Mouse (Mus musculus) liver, embryonic 14.5 days (tissue): ENCODE measurements around the gene Gm13057. TPM values are rescaled to one million over a fixed set of nuclear protein-coding genes. Genes with fewer than 3 reads are reported as not detected.
"Not testable (repeated sequence)": the region's sequence is repeated elsewhere in the genome, so short reads cannot be mapped to it uniquely, and the experiment has no call there.

Source experiments
- ATAC-seq: fragments of 200-750 bp; cut with Nextera tagmentation; 2 replicates; pipeline ENCODE4 v1.8.0; 2017; ENCODE audit warnings: moderate number of reproducible peaks, mild to moderate bottlenecking, moderate library complexity; ENCODE audit not compliant: insufficient read depth
- DNase-seq, 3 experiments: peaks; one replicate each; pipeline ENCODE4 v3.0.0-alpha.2; 2012 to 2013; ENCODE audit warnings: low read depth in 3 of 3, low spot score in 3 of 3
- H3K27ac ChIP-seq: fragments of 300-500 bp; sonication (generic); 2 replicates; pipeline ENCODE4 v1.5.1; 2014; ENCODE audit warnings: moderate library complexity, mild to moderate bottlenecking, control low read depth, inconsistent platforms
- H3K27me3 ChIP-seq: fragments of 300-500 bp; sonication (generic); 2 replicates; pipeline ENCODE4 v1.6.1; 2014; ENCODE audit warnings: mild to moderate bottlenecking, low read length, moderate library complexity; ENCODE audit not compliant: control insufficient read depth, insufficient read depth
- H3K36me3 ChIP-seq: fragments of 300-500 bp; sonication (generic); replicated peaks from 2 replicates; pipeline ENCODE4 v1.6.1; 2014; ENCODE audit warnings: low read depth; ENCODE audit not compliant: control insufficient read depth, insufficient read depth
- H3K4me1 ChIP-seq, 2 experiments: fragments of 200-500 bp in 1 of 2; fragments of 300-500 bp in 1 of 2; sonication (generic) in 1 of 2; replicated peaks; 2 replicates each; pipeline ENCODE4 v1.6.1; 2012 to 2014; ENCODE audit warnings: antibody characterized with exemption in 1 of 2, inconsistent platforms in 1 of 2, low read length in 1 of 2; ENCODE audit not compliant: control insufficient read depth in 2 of 2, insufficient read depth in 2 of 2
- H3K4me2 ChIP-seq: fragments of 300-500 bp; sonication (generic); 2 replicates; pipeline ENCODE4 v1.6.1; 2014; ENCODE audit warnings: low read depth, mild to moderate bottlenecking, control low read depth, moderate library complexity
- H3K4me3 ChIP-seq, 2 experiments: fragments of 200-500 bp in 1 of 2; fragments of 300-500 bp in 1 of 2; sonication (generic) in 1 of 2; 2 replicates each; pipeline ENCODE4 v1.5.1; 2012 to 2014; ENCODE audit warnings: low read depth in 2 of 2, low read length in 2 of 2, mild to moderate bottlenecking in 2 of 2, control low read depth in 1 of 2, inconsistent platforms in 1 of 2, moderate library complexity in 1 of 2; ENCODE audit not compliant: insufficient read depth in 1 of 2
- H3K9ac ChIP-seq: fragments of 300-500 bp; sonication (generic); replicated peaks from 2 replicates; pipeline ENCODE4 v1.6.1; 2014; ENCODE audit warnings: mild to moderate bottlenecking, control low read depth, moderate library complexity
- H3K9me3 ChIP-seq: fragments of 300-500 bp; sonication (generic); 2 replicates; pipeline ENCODE4 v1.6.1; 2016; ENCODE audit warnings: low read length, mixed read lengths; ENCODE audit not compliant: control insufficient read depth
- CTCF ChIP-seq: IDR thresholded peaks from 2 replicates; pipeline ENCODE4 v1.5.1; 2016; ENCODE audit warnings: antibody characterized with exemption, low read depth, control low read depth
- EP300 ChIP-seq: IDR thresholded peaks from 2 replicates; pipeline ENCODE4 v1.6.1; 2016; ENCODE audit warnings: antibody characterized with exemption, low read depth
- WGBS: fragments of 180-500 bp; shearing (Covaris S2); extraction: QIAGEN DNeasy Blood & Tissue Kit; methylation state at CpG from one replicate; pipeline ENCODE4 v1.1.7; 2014; ENCODE audit not compliant: insufficient replicate concordance; 5-methylcytosine and 5-hydroxymethylcytosine counted together
- polyA plus RNA-seq, 2 experiments: library from polyadenylated mRNA; depleted of rRNA in 1 of 2; stranded (reverse) in 1 of 2; unstranded in 1 of 2; fragments of >200 nt; fragmentation: Nextera tagmentation in 1 of 2; extraction: Ambion mirVana in 1 of 2; gene quantifications; 2 replicates each; pipeline versions ENCODE4 v1.2.1 to v1.2.3; 2012 to 2014

Gm13057 gene
- not detected in 2 replicates for polyA plus RNA-seq (2012; rRNA removed)
- not detected in 2 replicates for polyA plus RNA-seq (2014; fragmentation: Nextera tagmentation; extraction: Ambion mirVana)

GRCm38 (mm10) chr4:143551400-143551799 lies at the start of gene Gm13057, which contains the start of gene BC080695:
TSS of gene Gm13057 (plus strand) at chr4:143551709.
TSS of gene BC080695 (plus strand) at chr4:143551700.
- H3K4me3 ChIP-seq, H3K9ac ChIP-seq, H3K27me3 ChIP-seq, DNase-seq, ATAC-seq, H3K27ac ChIP-seq, H3K4me2 ChIP-seq, H3K4me1 ChIP-seq, H3K36me3 ChIP-seq, H3K9me3 ChIP-seq: not testable (repeated sequence)
- WGBS: no CpG with 5 or more reads among the region's 3 CpGs

GRCm38 (mm10) chr4:143511043-143511442 lies 40.5 kb upstream of the Gm13057 start, which contains the start of gene Gm13043:
TSS of gene Gm13043 (plus strand) at chr4:143511343.
- H3K4me1 ChIP-seq: no peaks in the 10 kb centered on the region
- H3K9me3 ChIP-seq: no peaks in the 10 kb centered on the region
- TF ChIP-seq EP300: no peak
- no peak for TF ChIP-seq CTCF
- no peaks in the 10 kb centered on the region for H3K36me3 ChIP-seq
- DNase-seq (no peak), ATAC-seq (no peak)
- no peak within 1 kb of the TSS for H3K9ac ChIP-seq
- 62% methylated on average over 3 of the region's 3 CpGs for WGBS
- H3K4me3 ChIP-seq: no peak within 1 kb of the TSS
- H3K27ac ChIP-seq: no peak within 1 kb of the TSS
- no peak within 1 kb of the TSS for H3K4me2 ChIP-seq
- no peaks in the 10 kb centered on the region for H3K27me3 ChIP-seq

GRCm38 (mm10) chr4:143535654-143536053 lies 15.9 kb upstream of the Gm13057 start, which contains the start of gene Gm13040:
TSS of gene Gm13040 (plus strand) at chr4:143535954.
- no CpG with 5 or more reads among the region's 3 CpGs for WGBS
- not testable (repeated sequence) for DNase-seq, H3K4me1 ChIP-seq, H3K27ac ChIP-seq, H3K36me3 ChIP-seq, H3K4me2 ChIP-seq, H3K27me3 ChIP-seq, H3K9me3 ChIP-seq, H3K9ac ChIP-seq, H3K4me3 ChIP-seq, ATAC-seq

Other genes with a start within 250 kb of the Gm13057 start
- not detected in 2 replicates for gene Lrrc38, start 202.0 kb upstream of the Gm13057 start, polyA plus RNA-seq (2012; rRNA removed)
- gene Lrrc38, start 202.0 kb upstream of the Gm13057 start, polyA plus RNA-seq (2014; fragmentation: Nextera tagmentation; extraction: Ambion mirVana): not detected in 2 replicates
- gene Pramel1, start 157.3 kb upstream of the Gm13057 start, polyA plus RNA-seq (2012; rRNA removed): not detected in 2 replicates
- not detected in 2 replicates for gene Pramel1, start 157.3 kb upstream of the Gm13057 start, polyA plus RNA-seq (2014; fragmentation: Nextera tagmentation; extraction: Ambion mirVana)
- 1.5 TPM in 2 replicates for gene Pramef8, start 139.3 kb upstream of the Gm13057 start, polyA plus RNA-seq (2012; rRNA removed)
- gene Pramef8, start 139.3 kb upstream of the Gm13057 start, polyA plus RNA-seq (2014; fragmentation: Nextera tagmentation; extraction: Ambion mirVana): 2.2 and 2.4 TPM in 2 replicates
- gene Oog4, start 101.4 kb upstream of the Gm13057 start, polyA plus RNA-seq (2012; rRNA removed): not detected in 2 replicates
- gene Oog4, start 101.4 kb upstream of the Gm13057 start, polyA plus RNA-seq (2014; fragmentation: Nextera tagmentation; extraction: Ambion mirVana): not detected in 2 replicates
- not detected in 2 replicates for gene Gm13043, start 40.4 kb upstream of the Gm13057 start, polyA plus RNA-seq (2012; rRNA removed)
- not detected in 2 replicates for gene Gm13043, start 40.4 kb upstream of the Gm13057 start, polyA plus RNA-seq (2014; fragmentation: Nextera tagmentation; extraction: Ambion mirVana)
- not detected in 2 replicates for gene Gm13040, start 15.8 kb upstream of the Gm13057 start, polyA plus RNA-seq (2012; rRNA removed)
- not detected in 2 replicates for gene Gm13040, start 15.8 kb upstream of the Gm13057 start, polyA plus RNA-seq (2014; fragmentation: Nextera tagmentation; extraction: Ambion mirVana)
- not detected in 2 replicates for gene BC080695, start within 50 bp of the Gm13057 start, polyA plus RNA-seq (2012; rRNA removed)
- gene BC080695, start within 50 bp of the Gm13057 start, polyA plus RNA-seq (2014; fragmentation: Nextera tagmentation; extraction: Ambion mirVana): not detected in 2 replicates
- gene Gm13083, start 63.3 kb downstream of the Gm13057 start, polyA plus RNA-seq (2012; rRNA removed): not detected in 2 replicates
- not detected in 2 replicates for gene Gm13083, start 63.3 kb downstream of the Gm13057 start, polyA plus RNA-seq (2014; fragmentation: Nextera tagmentation; extraction: Ambion mirVana)
- not detected in 2 replicates for gene Gm13088, start 105.5 kb downstream of the Gm13057 start, polyA plus RNA-seq (2012; rRNA removed)
- not detected in 2 replicates for gene Gm13088, start 105.5 kb downstream of the Gm13057 start, polyA plus RNA-seq (2014; fragmentation: Nextera tagmentation; extraction: Ambion mirVana)
- not detected in 2 replicates for gene Gm13089, start 151.0 kb downstream of the Gm13057 start, polyA plus RNA-seq (2012; rRNA removed)
- gene Gm13089, start 151.0 kb downstream of the Gm13057 start, polyA plus RNA-seq (2014; fragmentation: Nextera tagmentation; extraction: Ambion mirVana): not detected in 2 replicates
- not detected in 2 replicates for gene Gm13078, start 167.7 kb downstream of the Gm13057 start, polyA plus RNA-seq (2012; rRNA removed)
- gene Gm13078, start 167.7 kb downstream of the Gm13057 start, polyA plus RNA-seq (2014; fragmentation: Nextera tagmentation; extraction: Ambion mirVana): not detected in 2 replicates
- not detected in 2 replicates for gene Gm13023, start 237.6 kb downstream of the Gm13057 start, polyA plus RNA-seq (2012; rRNA removed)
- not detected in 2 replicates for gene Gm13023, start 237.6 kb downstream of the Gm13057 start, polyA plus RNA-seq (2014; fragmentation: Nextera tagmentation; extraction: Ambion mirVana)